Mouse (Mus musculus) liver, postnatal 0 days (tissue): ENCODE measurements at regions not wholly inside any gene's neighbourhood (a gene's known extent, or its start where the extent isn't known, plus 50 kb on each side); places are given as distances from the start of the nearest gene placed in this dataset.

ENCODE experiments used
- ATAC-seq: fragments of 200-750 bp; cut with Nextera tagmentation; 2 replicates; pipeline ENCODE4 v1.8.0; 2017; ENCODE audit warnings: mild to moderate bottlenecking, moderate library complexity
- DNase-seq: peaks from one replicate; pipeline ENCODE4 v3.0.0-alpha.2; 2016
- H3K27ac ChIP-seq: fragments of 300-500 bp; sonication (generic); 2 replicates; pipeline ENCODE4 v1.5.1; 2014; ENCODE audit warnings: antibody characterized with exemption, moderate library complexity, mild to moderate bottlenecking, low read depth
- H3K27me3 ChIP-seq: fragments of 300-500 bp; sonication (generic); 2 replicates; pipeline ENCODE4 v1.6.1; 2014; ENCODE audit warnings: low read length, control low read depth, mixed read lengths; ENCODE audit not compliant: insufficient read depth
- H3K36me3 ChIP-seq: fragments of 300-500 bp; sonication (generic); replicated peaks from 2 replicates; pipeline ENCODE4 v1.6.1; 2014; ENCODE audit warnings: mild to moderate bottlenecking, control low read depth, low read length, moderate library complexity, mixed read lengths; ENCODE audit not compliant: insufficient read depth
- H3K4me1 ChIP-seq: fragments of 300-500 bp; sonication (generic); 2 replicates; pipeline ENCODE4 v1.6.1; 2014; ENCODE audit warnings: antibody characterized with exemption, mild to moderate bottlenecking, control low read depth; ENCODE audit not compliant: insufficient read depth
- H3K4me2 ChIP-seq: fragments of 300-500 bp; sonication (generic); 2 replicates; pipeline ENCODE4 v1.6.1; 2014; ENCODE audit warnings: low read depth, mild to moderate bottlenecking, low read length, moderate library complexity, mixed read lengths
- H3K4me3 ChIP-seq: fragments of 300-500 bp; sonication (generic); 2 replicates; pipeline ENCODE4 v1.5.1; 2014; ENCODE audit warnings: low read depth, low read length
- H3K9ac ChIP-seq: fragments of 300-500 bp; sonication (generic); replicated peaks from 2 replicates; pipeline ENCODE4 v1.6.1; 2014; ENCODE audit warnings: mild to moderate bottlenecking, moderate library complexity
- H3K9me3 ChIP-seq: fragments of 300-500 bp; sonication (generic); 2 replicates; pipeline ENCODE4 v1.6.1; 2016; ENCODE audit warnings: mild to moderate bottlenecking, control low read depth, low read length, mixed read lengths
- CTCF ChIP-seq: sonication (generic); IDR thresholded peaks from 2 replicates; pipeline ENCODE4 v1.5.1; 2016; ENCODE audit warnings: antibody characterized with exemption, low read depth
- EP300 ChIP-seq: IDR thresholded peaks from 2 replicates; pipeline ENCODE4 v1.6.1; 2016; ENCODE audit warnings: antibody characterized with exemption, low read depth, mild to moderate bottlenecking
- WGBS: fragments of 180-500 bp; shearing (Covaris S2); extraction: QIAGEN DNeasy Blood & Tissue Kit; methylation state at CpG from one replicate; pipeline ENCODE4 v1.1.7; 2014; ENCODE audit not compliant: insufficient replicate concordance; 5-methylcytosine and 5-hydroxymethylcytosine counted together

DNA sequence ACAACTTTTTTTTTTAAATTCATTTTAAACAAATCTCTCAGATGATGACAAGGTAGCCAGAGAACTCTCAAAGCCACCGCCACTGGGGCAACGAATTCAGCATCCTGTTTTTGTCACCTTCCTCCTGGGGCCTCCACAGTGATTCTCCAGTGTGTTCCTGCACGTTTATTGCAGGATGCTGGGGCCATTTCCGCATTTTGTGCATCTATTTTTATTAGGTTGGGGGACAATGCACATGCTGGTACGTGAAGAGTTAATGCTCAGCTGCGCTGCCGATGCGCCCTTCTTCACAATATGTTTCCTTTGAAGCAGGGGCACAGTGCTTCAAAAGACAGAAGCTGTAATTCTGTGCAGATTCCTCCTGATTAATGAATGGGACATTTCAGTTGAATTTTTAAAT is 246.9 kb downstream of the Mtx2 start:
- H3K9ac ChIP-seq, result no peak overlapping the region
- TF ChIP-seq EP300 (no peak), CTCF (no peak)
- no peak for ATAC-seq
- no peak overlapping the region for H3K4me2 ChIP-seq
- no peak for DNase-seq
- 24% methylated on average over 8 of the region's 8 CpGs for WGBS
- H3K4me3 ChIP-seq, result no peak overlapping the region
- no peaks in the 10 kb centered on the region for H3K36me3 ChIP-seq
- H3K27ac ChIP-seq, result no peak overlapping the region
- H3K9me3 ChIP-seq, result no peaks in the 10 kb centered on the region
- no peaks in the 10 kb centered on the region for H3K27me3 ChIP-seq
- H3K4me1 ChIP-seq, result no peaks in the 10 kb centered on the region

DNA sequence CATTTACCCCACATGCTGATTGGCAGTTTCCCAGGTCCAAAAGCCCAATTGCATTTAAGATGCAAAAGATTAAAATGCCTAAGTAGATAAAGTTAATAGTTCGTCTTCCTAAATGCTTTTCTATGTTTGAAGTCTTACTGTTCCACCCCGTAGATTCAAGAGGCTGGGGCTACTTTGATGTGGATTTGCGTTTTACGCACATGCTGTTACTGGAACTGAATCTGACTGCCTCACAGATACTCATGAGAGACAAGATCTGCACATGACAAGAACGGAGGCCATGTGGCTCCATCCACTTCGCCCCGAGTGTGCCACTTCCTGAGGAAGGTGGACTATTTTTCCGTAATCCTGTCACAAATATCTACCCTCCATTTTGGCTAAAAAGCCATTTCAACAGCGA is 247.6 kb downstream of the Mtx2 start:
- H3K9me3 ChIP-seq, result no peaks in the 10 kb centered on the region
- H3K36me3 ChIP-seq, result no peaks in the 10 kb centered on the region
- no peaks in the 10 kb centered on the region for H3K27me3 ChIP-seq
- no peak for ATAC-seq
- DNase-seq, result no peak
- no peaks in the 10 kb centered on the region for H3K4me1 ChIP-seq
- TF ChIP-seq CTCF (no peak), EP300 (no peak)
- H3K9ac ChIP-seq, result no peak overlapping the region
- no peak overlapping the region for H3K4me2 ChIP-seq
- no peak overlapping the region for H3K27ac ChIP-seq
- no peak overlapping the region for H3K4me3 ChIP-seq
- WGBS, result 61% methylated on average over 9 of the region's 9 CpGs

DNA sequence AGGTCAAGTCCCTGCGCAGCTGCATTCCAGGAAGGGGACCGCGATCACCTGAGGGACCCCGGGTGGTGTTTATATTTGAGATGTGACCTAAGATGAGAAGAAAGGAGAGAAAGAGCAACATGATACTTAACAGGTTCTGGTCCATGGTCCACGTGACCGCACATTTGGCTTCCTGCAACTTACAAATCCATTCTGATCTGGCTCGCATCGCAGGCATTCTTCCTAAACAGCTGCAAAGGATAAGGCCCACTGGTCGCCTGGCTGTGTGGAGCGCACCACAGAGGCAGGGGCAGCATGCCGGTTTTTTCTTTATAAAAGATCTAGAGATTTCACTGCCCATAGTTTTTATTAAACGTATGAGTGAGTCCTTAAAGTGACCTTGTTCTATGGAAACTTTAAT is 261.6 kb downstream of the Mtx2 start:
- Histone ChIP-seq H3K4me3 (no peak overlapping the region), H3K4me1 (peaks cover 3% of the 10 kb centered on the region; the same call in 1 of the 2 replicates), H3K9me3 (no peaks in the 10 kb centered on the region), H3K36me3 (no peaks in the 10 kb centered on the region), H3K4me2 (no peak overlapping the region), H3K27me3 (no peaks in the 10 kb centered on the region), H3K27ac (no peak overlapping the region), H3K9ac (no peak overlapping the region)
- ATAC-seq, result no peak
- DNase-seq, result no peak
- no peak for TF ChIP-seq EP300
- no peak for TF ChIP-seq CTCF
- WGBS, result 81% methylated on average over 12 of the region's 12 CpGs

DNA sequence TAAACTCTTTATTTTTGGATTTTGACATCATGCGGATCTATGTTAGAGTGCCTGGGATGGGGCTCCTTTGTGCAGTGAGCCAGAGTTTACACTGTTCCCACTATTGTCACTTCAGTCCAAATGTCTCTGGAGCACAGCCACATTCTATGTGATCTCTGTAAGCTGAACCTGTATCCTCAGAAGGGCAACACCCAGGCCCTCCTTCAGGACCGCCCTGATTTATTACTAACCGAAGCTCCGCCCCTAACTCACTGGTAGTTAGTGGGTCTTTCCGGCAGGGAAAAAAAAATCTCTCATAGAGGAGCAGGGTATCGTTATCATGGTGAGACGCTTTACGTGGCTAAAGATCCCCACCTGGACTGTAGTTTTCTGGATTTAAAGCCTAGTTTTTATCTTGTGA is 263.6 kb downstream of the Mtx2 start:
- Histone ChIP-seq H3K9ac (no peak overlapping the region), H3K4me2 (peak overlapping the region; percentile 35), H3K9me3 (no peaks in the 10 kb centered on the region), H3K36me3 (no peaks in the 10 kb centered on the region), H3K4me1 (peaks cover 3% of the 10 kb centered on the region; the same call in 1 of the 2 replicates), H3K27ac (no peak overlapping the region), H3K27me3 (no peaks in the 10 kb centered on the region), H3K4me3 (peak overlapping the region; percentile 3; the same call in 1 of the 2 replicates)
- WGBS, result 39% methylated on average over 8 of the region's 8 CpGs
- TF ChIP-seq EP300, result no peak
- no peak for TF ChIP-seq CTCF
- ATAC-seq (peak; percentile 84), DNase-seq (no peak)

DNA sequence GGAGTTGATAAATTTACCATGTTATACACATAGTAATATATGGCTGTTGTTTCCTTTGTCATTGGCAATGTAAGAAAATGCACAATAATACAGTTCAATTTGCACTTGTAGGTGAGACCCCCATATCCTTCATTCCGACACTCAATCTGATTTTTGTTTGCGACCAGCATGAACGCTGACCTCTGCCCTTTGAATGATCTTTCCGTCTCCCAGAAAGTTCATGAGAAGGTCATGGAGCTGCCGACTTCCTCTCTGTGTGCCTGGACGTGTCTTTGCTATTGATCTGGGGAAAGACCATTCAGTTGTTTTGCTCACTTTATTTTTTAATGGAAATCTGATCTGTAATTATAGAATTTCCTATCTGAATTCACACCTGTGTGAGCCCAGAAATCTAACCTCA is 264.0 kb downstream of the Mtx2 start:
- H3K27ac ChIP-seq, result no peak overlapping the region
- H3K9ac ChIP-seq, result no peak overlapping the region
- H3K36me3 ChIP-seq, result no peaks in the 10 kb centered on the region
- no peaks in the 10 kb centered on the region for H3K27me3 ChIP-seq
- TF ChIP-seq EP300, result no peak
- TF ChIP-seq CTCF, result no peak
- 28% methylated on average over 6 of the region's 6 CpGs for WGBS
- H3K4me1 ChIP-seq, result peaks cover 3% of the 10 kb centered on the region; the same call in 1 of the 2 replicates
- peak overlapping the region; percentile 35 for H3K4me2 ChIP-seq
- no peaks in the 10 kb centered on the region for H3K9me3 ChIP-seq
- DNase-seq, result no peak
- H3K4me3 ChIP-seq, result peak overlapping the region; percentile 3; the same call in 1 of the 2 replicates
- ATAC-seq, result 0 out of 2 replicates have a peak, but pooled peaks have one; percentile 41

DNA sequence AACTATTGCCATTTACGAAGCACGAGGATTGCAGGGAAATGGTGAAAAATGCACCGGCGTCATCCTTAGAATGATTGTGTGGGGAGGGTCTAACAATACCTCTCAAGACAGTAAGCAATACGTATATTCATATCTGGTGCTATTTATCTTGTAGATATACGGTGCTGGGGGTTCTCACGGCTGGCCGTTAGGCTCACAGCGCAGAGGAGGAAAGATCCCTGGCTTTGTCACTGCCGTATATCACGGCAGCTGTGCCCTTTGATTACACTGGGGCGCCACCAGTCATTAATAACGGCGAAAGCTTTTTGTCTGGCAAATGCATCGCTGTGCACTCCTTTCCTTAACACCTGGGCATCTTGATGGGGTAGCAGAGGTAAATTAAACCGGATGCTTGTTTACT is 264.8 kb downstream of the Mtx2 start:
- Histone ChIP-seq H3K4me1 (peaks cover 3% of the 10 kb centered on the region; the same call in 1 of the 2 replicates), H3K9ac (no peak overlapping the region), H3K36me3 (no peaks in the 10 kb centered on the region), H3K9me3 (no peaks in the 10 kb centered on the region), H3K27ac (no peak overlapping the region), H3K4me2 (no peak overlapping the region), H3K4me3 (no peak overlapping the region), H3K27me3 (no peaks in the 10 kb centered on the region)
- TF ChIP-seq CTCF (no peak), EP300 (no peak)
- ATAC-seq (no peak), DNase-seq (no peak)
- 72% methylated on average over 16 of the region's 16 CpGs for WGBS

DNA sequence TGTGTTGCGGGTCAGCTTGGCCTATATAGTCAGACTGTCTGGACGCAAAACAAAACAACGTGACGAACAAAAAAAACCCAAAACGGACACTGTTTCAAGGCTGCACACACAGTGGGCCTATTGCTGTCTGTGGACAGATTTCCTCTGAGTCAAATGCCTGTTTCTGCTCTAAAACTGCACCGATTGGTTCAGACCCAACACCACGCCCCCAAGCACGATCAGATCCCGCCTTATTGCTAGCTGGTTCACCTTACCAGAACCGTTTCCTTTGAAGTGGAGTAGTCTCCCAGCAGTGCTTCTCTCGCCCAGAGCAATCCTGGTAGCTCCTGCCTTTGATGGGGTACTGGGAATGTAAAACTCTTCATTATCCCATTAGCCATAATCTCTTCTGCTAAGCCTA is 275.9 kb downstream of the Mtx2 start:
- DNase-seq, result no peak
- H3K27ac ChIP-seq, result no peak overlapping the region
- no peak overlapping the region for H3K9ac ChIP-seq
- no peak overlapping the region for H3K4me3 ChIP-seq
- H3K9me3 ChIP-seq, result no peaks in the 10 kb centered on the region
- no peaks in the 10 kb centered on the region for H3K4me1 ChIP-seq
- TF ChIP-seq EP300 (no peak), CTCF (no peak)
- no peaks in the 10 kb centered on the region for H3K36me3 ChIP-seq
- no peak for ATAC-seq
- WGBS, result 39% methylated on average over 11 of the region's 11 CpGs
- H3K4me2 ChIP-seq, result no peak overlapping the region
- H3K27me3 ChIP-seq, result no peaks in the 10 kb centered on the region; the same call in 1 of the 2 replicates
